Mouse (Mus musculus): ENCODE data around the gene Mrpl54.
A peak's percentile ranks its signal among the peaks of the same experiment; 100 is the strongest.

The Mrpl54 gene

DNA sequence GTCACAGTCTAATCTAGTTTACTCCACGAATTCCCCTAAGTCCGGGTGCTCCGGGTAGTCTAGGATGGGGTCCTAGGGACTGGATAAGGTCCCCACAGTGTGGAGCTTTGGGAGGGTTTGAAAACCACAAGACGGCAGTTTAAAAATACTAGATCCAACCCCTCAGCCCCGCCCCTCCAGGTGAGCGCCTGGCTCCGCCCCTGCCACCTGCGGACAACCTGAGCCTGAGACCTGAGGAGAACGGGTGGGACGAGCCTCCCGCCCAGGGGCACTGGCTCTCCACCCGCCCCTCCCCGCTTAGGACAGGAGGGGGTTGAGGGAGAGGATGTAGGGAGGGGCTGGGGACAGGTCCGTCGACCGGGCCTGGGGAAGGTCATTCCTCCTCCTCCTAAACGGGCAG lies 18.0 kb upstream of the Mrpl54 start:
- Histone ChIP-seq H3K4me3 (replicated peaks; ENCODE audit: low read length) (peak overlapping the region; percentile 80), H3K27me3 (ENCODE audit: insufficient read depth, low read length) (peaks cover 41% of the 10 kb centered on the region), H3K36me3 (ENCODE audit: insufficient read depth, low read length) (peaks cover 7% of the 10 kb centered on the region; the same call in 1 of the 2 replicates), H3K4me1 (replicated peaks; ENCODE audit: low read depth, low read length) (peaks cover 92% of the 10 kb centered on the region), H3K9me3 (ENCODE audit: low read length) (no peaks in the 10 kb centered on the region)
- TF ChIP-seq NANOG (IDR thresholded peaks at IDR 0.05; ENCODE audit: borderline replicate concordance, low read length): no peak

DNA sequence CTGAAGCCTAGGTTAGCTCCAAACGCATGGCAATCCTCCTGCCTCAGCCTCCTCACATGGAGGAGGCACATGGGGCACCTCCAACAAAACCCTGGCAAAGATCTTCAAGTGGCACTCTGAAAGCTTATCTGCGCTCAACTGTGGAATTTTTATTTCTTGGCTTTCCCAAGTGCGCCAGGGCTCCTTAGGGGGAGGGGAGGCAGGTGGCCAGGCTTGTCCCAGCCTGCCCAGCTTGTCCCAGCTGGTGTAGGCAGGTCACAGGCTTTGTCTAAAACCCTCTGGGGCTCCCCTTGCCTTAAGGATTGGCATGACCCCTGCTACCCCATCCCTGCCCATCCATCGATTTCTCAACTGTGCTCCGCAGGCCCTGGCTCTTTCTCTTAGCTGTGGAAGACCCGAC lies 17.5 kb upstream of the Mrpl54 start:
- peaks cover 40% of the 10 kb centered on the region for H3K27me3 ChIP-seq (ENCODE audit: insufficient read depth, low read length)
- TF ChIP-seq CTCF (conservative IDR thresholded peaks at IDR 0.05; ENCODE audit: low read length): no peak
- TF ChIP-seq POU5F1 (IDR thresholded peaks at IDR 0.05; ENCODE audit: borderline replicate concordance, low read length): no peak
- TF ChIP-seq NANOG (IDR thresholded peaks at IDR 0.05; ENCODE audit: borderline replicate concordance, low read length): no peak
- H3K4me3 ChIP-seq (replicated peaks; ENCODE audit: low read length): peak overlapping the region; percentile 80
- H3K4me1 ChIP-seq (replicated peaks; ENCODE audit: low read depth, low read length): peaks cover 92% of the 10 kb centered on the region
- no peaks in the 10 kb centered on the region for H3K9me3 ChIP-seq (ENCODE audit: low read length)
- H3K36me3 ChIP-seq (ENCODE audit: insufficient read depth, low read length): peaks cover 8% of the 10 kb centered on the region; the same call in 1 of the 2 replicates

DNA sequence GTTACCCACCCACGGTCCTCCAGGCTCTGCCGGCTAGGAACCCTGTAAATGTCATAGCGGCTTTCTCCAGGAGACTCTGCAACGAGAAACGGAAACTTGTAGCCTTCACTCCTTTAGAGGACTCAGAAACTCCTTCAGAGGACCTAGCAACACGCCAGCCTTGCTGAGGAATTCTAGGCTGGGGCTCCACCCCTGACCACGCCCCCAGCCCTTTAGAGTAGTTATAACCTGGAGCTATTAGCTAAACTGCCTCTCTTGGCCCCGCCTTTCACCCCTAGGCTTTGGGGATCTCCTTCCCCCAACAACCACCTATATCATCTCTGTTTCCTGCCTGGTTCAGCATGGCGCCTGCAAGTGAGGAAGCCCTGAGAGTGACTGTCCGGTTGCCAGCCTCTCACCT lies 12.8 kb upstream of the Mrpl54 start:
- Histone ChIP-seq H3K4me3 (replicated peaks; ENCODE audit: low read length) (peak overlapping the region; percentile 64), H3K36me3 (ENCODE audit: insufficient read depth, low read length) (peaks cover 25% of the 10 kb centered on the region), H3K4me1 (replicated peaks; ENCODE audit: low read depth, low read length) (peaks cover 78% of the 10 kb centered on the region), H3K9me3 (ENCODE audit: low read length) (no peaks in the 10 kb centered on the region), H3K27me3 (ENCODE audit: insufficient read depth, low read length) (peaks cover 40% of the 10 kb centered on the region)
- no peak for TF ChIP-seq NANOG (IDR thresholded peaks at IDR 0.05; ENCODE audit: borderline replicate concordance, low read length)

DNA sequence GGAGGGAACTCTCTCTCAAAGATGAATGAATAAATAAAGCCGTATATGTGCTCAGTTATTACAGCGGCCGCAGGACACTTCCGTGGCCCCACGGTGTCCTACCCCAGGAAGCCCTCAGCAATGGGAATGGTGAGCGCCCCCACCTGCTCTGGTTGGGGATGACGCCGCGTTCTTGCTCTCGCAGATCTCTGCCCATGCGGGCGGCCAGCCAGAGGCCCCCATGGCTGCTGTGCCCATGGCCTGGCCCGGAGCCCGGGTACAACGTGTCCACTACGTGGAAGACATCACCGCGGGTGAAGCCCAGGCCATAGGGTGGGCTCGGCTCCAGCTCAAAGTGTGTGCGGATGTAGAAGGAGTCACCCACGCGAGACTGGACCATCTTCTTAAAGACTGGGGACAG lies 10.9 kb upstream of the Mrpl54 start:
- Histone ChIP-seq H3K4me3 (replicated peaks; ENCODE audit: low read length) (peak overlapping the region; percentile 75), H3K27me3 (ENCODE audit: insufficient read depth, low read length) (peaks cover 28% of the 10 kb centered on the region), H3K36me3 (ENCODE audit: insufficient read depth, low read length) (peaks cover 39% of the 10 kb centered on the region), H3K9me3 (ENCODE audit: low read length) (no peaks in the 10 kb centered on the region), H3K4me1 (replicated peaks; ENCODE audit: low read depth, low read length) (peaks cover 78% of the 10 kb centered on the region)
- TF ChIP-seq NANOG (IDR thresholded peaks at IDR 0.05; ENCODE audit: borderline replicate concordance, low read length) (no peak), CTCF (conservative IDR thresholded peaks at IDR 0.05; ENCODE audit: low read length) (peak; percentile 23), POU5F1 (IDR thresholded peaks at IDR 0.05; ENCODE audit: borderline replicate concordance, low read length) (no peak)

DNA sequence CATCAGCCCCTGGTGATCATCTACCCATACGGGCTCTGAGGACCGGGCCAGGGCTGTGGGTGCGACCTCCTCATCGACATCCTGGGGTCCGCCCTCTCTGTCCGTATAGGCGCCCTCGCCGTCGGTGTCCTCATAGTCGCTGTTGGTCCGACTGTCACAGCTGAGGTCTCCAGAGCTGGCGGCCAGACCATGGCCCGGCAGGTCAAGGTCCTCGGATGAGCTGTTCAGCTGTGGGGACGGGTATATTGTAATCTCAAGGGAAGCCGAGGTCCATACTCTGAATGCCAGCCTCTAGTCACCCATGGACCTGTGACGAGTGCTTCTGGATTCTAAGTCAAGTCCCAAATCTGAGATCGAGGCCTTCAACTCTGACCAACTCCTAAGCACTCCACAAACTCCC lies 7.1 kb upstream of the Mrpl54 start:
- H3K4me3 ChIP-seq (replicated peaks; ENCODE audit: low read length): peak overlapping the region; percentile 7

DNA sequence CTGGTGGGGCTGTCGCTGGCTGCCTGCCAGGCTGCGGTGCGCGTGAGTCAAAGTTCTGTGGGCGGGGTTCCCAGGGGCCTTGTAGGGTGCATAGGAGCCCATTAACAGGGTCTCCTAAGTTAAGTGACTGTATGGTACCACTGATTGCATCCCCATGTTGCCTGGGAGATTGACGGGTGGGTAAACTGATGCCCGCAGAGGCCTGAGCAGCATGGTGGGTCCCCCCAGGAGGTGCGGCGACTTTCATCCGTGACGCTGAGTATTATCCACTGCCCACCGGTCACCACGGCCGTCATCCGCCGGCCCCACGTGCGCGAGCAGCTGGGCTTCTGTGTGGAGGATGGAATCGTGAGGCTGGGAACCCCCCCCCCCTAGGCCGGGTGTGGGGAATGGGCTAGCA lies 5.6 kb upstream of the Mrpl54 start:
- TF ChIP-seq POU5F1 (IDR thresholded peaks at IDR 0.05; ENCODE audit: borderline replicate concordance, low read length) (no peak), NANOG (IDR thresholded peaks at IDR 0.05; ENCODE audit: borderline replicate concordance, low read length) (no peak), CTCF (conservative IDR thresholded peaks at IDR 0.05; ENCODE audit: low read length) (no peak)
- H3K27me3 ChIP-seq (ENCODE audit: insufficient read depth, low read length): peaks cover 5% of the 10 kb centered on the region; the same call in 1 of the 2 replicates
- H3K4me3 ChIP-seq (replicated peaks; ENCODE audit: low read length): peak overlapping the region; percentile 67

More for the DNA sequence above, 7.1 kb upstream of the Mrpl54 start:
- peaks cover 73% of the 10 kb centered on the region for H3K4me1 ChIP-seq (replicated peaks; ENCODE audit: low read depth, low read length)
- H3K36me3 ChIP-seq (ENCODE audit: insufficient read depth, low read length): peaks cover 60% of the 10 kb centered on the region
- peaks cover 10% of the 10 kb centered on the region; the same call in 1 of the 2 replicates for H3K27me3 ChIP-seq (ENCODE audit: insufficient read depth, low read length)
- H3K9me3 ChIP-seq (ENCODE audit: low read length): no peaks in the 10 kb centered on the region
- TF ChIP-seq NANOG (IDR thresholded peaks at IDR 0.05; ENCODE audit: borderline replicate concordance, low read length): no peak

DNA sequence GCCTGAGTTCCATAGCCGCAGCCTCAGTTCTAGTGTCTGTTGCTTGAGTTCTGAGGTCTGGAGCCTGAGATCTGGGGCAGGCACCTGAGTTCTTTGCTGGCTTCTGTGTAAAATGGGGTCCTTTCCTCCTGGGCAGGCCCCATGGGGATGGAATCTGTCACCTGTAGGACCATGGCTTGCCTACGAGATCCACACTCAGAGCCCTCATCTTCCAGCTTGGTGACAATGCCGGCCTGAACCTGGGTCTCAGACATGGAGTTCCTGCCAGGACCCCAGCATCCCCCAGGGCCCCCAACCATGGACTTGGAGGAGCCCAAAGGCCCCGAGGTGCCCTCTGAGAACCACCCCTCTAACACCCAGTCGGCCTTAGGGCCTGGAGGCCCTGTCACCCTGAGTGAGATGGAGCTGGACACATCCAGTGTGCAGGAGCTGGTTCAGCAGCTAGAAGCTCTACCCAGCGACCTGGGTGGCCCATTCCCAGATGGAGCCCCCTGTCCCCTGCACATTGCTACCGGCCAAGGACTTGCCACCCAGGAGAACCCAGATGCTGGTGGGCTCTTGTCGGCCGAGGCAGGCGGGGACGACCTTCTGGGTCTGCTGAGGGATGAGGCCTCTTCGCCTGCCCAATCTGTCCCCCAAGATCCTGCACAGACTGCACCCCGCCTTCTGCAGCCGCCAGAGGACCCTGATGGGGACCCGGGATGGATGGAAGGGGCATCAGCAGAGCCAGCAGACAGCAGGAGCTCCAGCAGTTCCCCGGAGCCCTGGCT lies 2.1 kb upstream of the Mrpl54 start:
- no peaks in the 10 kb centered on the region for H3K9me3 ChIP-seq (ENCODE audit: low read length)
- TF ChIP-seq POU5F1 (IDR thresholded peaks at IDR 0.05; ENCODE audit: borderline replicate concordance, low read length) (no peak), CTCF (conservative IDR thresholded peaks at IDR 0.05; ENCODE audit: low read length) (no peak), NANOG (IDR thresholded peaks at IDR 0.05; ENCODE audit: borderline replicate concordance, low read length) (no peak)
- no peaks in the 10 kb centered on the region for H3K27me3 ChIP-seq (ENCODE audit: insufficient read depth, low read length)
- peaks cover 59% of the 10 kb centered on the region for H3K36me3 ChIP-seq (ENCODE audit: insufficient read depth, low read length)
- H3K4me1 ChIP-seq (replicated peaks; ENCODE audit: low read depth, low read length): peaks cover 78% of the 10 kb centered on the region
- peak overlapping the region; percentile 94 for H3K4me3 ChIP-seq (replicated peaks; ENCODE audit: low read length)

More for the DNA sequence above, 5.6 kb upstream of the Mrpl54 start:
- Histone ChIP-seq H3K4me1 (replicated peaks; ENCODE audit: low read depth, low read length) (peaks cover 68% of the 10 kb centered on the region), H3K36me3 (ENCODE audit: insufficient read depth, low read length) (peaks cover 60% of the 10 kb centered on the region), H3K9me3 (ENCODE audit: low read length) (no peaks in the 10 kb centered on the region)

DNA sequence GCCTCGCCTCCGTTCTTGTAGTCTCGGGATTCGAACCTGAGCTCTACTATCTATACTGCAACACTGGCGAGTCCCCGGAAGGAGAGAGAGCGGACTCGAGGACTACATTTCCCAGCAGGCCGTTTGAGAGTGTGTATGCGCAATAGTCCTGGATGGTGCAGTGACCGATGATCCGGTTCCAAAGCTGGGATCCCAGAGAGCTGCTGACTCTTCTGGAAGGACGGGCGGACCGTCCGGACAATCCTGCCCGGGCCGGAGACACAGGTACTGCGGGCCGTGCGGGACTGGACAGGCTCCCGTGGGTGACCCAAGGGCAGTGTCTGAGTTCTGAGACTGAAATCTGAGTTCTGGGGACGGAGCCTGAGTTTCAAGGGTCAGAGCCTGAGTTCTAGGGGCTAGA lies 1.3 kb upstream of the Mrpl54 start:
- H3K9me3 ChIP-seq (ENCODE audit: low read length): no peaks in the 10 kb centered on the region
- H3K27me3 ChIP-seq (ENCODE audit: insufficient read depth, low read length): no peaks in the 10 kb centered on the region
- H3K4me1 ChIP-seq (replicated peaks; ENCODE audit: low read depth, low read length): peaks cover 77% of the 10 kb centered on the region
- no peak for TF ChIP-seq POU5F1 (IDR thresholded peaks at IDR 0.05; ENCODE audit: borderline replicate concordance, low read length)
- no peak for TF ChIP-seq CTCF (conservative IDR thresholded peaks at IDR 0.05; ENCODE audit: low read length)
- TF ChIP-seq NANOG (IDR thresholded peaks at IDR 0.05; ENCODE audit: borderline replicate concordance, low read length): no peak
- H3K36me3 ChIP-seq (ENCODE audit: insufficient read depth, low read length): peaks cover 59% of the 10 kb centered on the region
- H3K4me3 ChIP-seq (replicated peaks; ENCODE audit: low read length): peak overlapping the region; percentile 94

DNA sequence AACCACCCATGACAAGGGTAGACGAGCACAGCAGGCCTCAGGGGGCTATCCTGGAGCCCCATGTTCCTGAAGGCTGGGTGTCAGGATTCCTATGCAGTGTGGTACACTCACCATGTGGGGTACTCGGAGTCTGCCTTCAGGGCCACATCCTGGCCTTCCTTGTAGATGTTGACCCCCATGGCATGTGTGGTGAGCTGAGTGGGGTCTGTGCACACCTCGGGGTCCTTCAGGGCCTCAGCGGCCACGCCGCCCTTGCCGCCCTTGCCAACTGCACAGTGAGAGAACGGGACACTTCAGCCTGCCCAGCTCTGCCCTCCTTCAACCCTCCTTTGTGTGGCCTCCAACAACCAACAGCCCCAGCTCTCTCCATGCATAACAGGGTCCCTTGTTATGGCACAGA lies 1.2 kb downstream of the Mrpl54 start:
- H3K36me3 ChIP-seq (ENCODE audit: insufficient read depth, low read length): peaks cover 50% of the 10 kb centered on the region
- H3K4me3 ChIP-seq (replicated peaks; ENCODE audit: low read length): peak overlapping the region; percentile 84
- H3K4me1 ChIP-seq (replicated peaks; ENCODE audit: low read depth, low read length): peaks cover 78% of the 10 kb centered on the region
- TF ChIP-seq POU5F1 (IDR thresholded peaks at IDR 0.05; ENCODE audit: borderline replicate concordance, low read length): no peak
- TF ChIP-seq NANOG (IDR thresholded peaks at IDR 0.05; ENCODE audit: borderline replicate concordance, low read length): no peak
- TF ChIP-seq CTCF (conservative IDR thresholded peaks at IDR 0.05; ENCODE audit: low read length): no peak
- H3K27me3 ChIP-seq (ENCODE audit: insufficient read depth, low read length): no peaks in the 10 kb centered on the region
- no peaks in the 10 kb centered on the region for H3K9me3 ChIP-seq (ENCODE audit: low read length)
